Mouse (Mus musculus) MEL (cell line): ENCODE measurements around the gene Itln1. TPM values are rescaled to one million over a fixed set of nuclear protein-coding genes. Genes with fewer than 3 reads are reported as not detected.
"Not testable (repeated sequence)": the region's sequence is repeated elsewhere in the genome, so short reads cannot be mapped to it uniquely, and the experiment has no call there.

Source experiments
- DNase-seq: peaks from one replicate; pipeline ENCODE4 v3.0.0; 2011; ENCODE audit warnings: low read depth, low spot score
- H3K27ac ChIP-seq: 2 replicates; pipeline ENCODE4 v1.5.1; 2012; ENCODE audit warnings: low read depth, mild to moderate bottlenecking, control low read depth, low read length, moderate library complexity; ENCODE audit not compliant: control insufficient read depth
- H3K27me3 ChIP-seq, 2 experiments: fragments of 150-350 bp in 1 of 2; sonication (generic) in 1 of 2; 2 replicates each; pipeline ENCODE4 v1.6.1; 2012; ENCODE audit warnings: low read length in 2 of 2, mild to moderate bottlenecking in 2 of 2, improper control_type of control experiment in 1 of 2, moderate library complexity in 1 of 2; ENCODE audit not compliant: insufficient read depth in 2 of 2, control insufficient read depth in 1 of 2
- H3K36me3 ChIP-seq, 2 experiments: 2 replicates each; pipeline ENCODE4 v1.6.1; 2012 to 2014; ENCODE audit warnings: low read length in 2 of 2, improper control_type of control experiment in 1 of 2, inconsistent platforms in 1 of 2, mild to moderate bottlenecking in 1 of 2; ENCODE audit not compliant: insufficient read depth in 2 of 2, control insufficient read depth in 1 of 2
- H3K4me1 ChIP-seq, 2 experiments: fragments of 150-350 bp in 1 of 2; sonication (generic) in 1 of 2; 2 replicates each; pipeline ENCODE4 v1.6.1; 2012; ENCODE audit warnings: low read length in 2 of 2, improper control_type of control experiment in 1 of 2, mild to moderate bottlenecking in 1 of 2; ENCODE audit not compliant: insufficient read depth in 2 of 2, control insufficient read depth in 1 of 2
- H3K4me3 ChIP-seq, 2 experiments: fragments of 150-350 bp in 1 of 2; sonication (generic) in 1 of 2; 2 replicates each; pipeline ENCODE4 v1.5.1; 2012; ENCODE audit warnings: low read depth in 2 of 2, low read length in 2 of 2, mild to moderate bottlenecking in 2 of 2, moderate library complexity in 2 of 2, control low read depth in 1 of 2, improper control_type of control experiment in 1 of 2; ENCODE audit not compliant: control insufficient read depth in 1 of 2, insufficient read depth in 1 of 2
- H3K79me2 ChIP-seq: 2 replicates; pipeline ENCODE4 v1.6.1; 2012; ENCODE audit warnings: mild to moderate bottlenecking, low read length, moderate library complexity; ENCODE audit not compliant: control insufficient read depth, poor library complexity, insufficient read depth
- H3K9ac ChIP-seq: 2 replicates; pipeline ENCODE4 v1.6.1; 2012; ENCODE audit warnings: low read depth, mild to moderate bottlenecking, control low read depth, low read length, moderate library complexity; ENCODE audit not compliant: control insufficient read depth, poor library complexity, severe bottlenecking
- H3K9me3 ChIP-seq: fragments of 150-350 bp; sonication (generic); replicated peaks from 2 replicates; pipeline ENCODE4 v1.6.1; 2012; ENCODE audit warnings: mild to moderate bottlenecking, low read length, improper control_type of control experiment, moderate library complexity; ENCODE audit not compliant: insufficient read depth
- BHLHE40 ChIP-seq: IDR thresholded peaks from 2 replicates; pipeline ENCODE4 v1.6.1; 2012; ENCODE audit warnings: low read depth, mild to moderate bottlenecking, inconsistent platforms, low read length, improper control_type of control experiment, borderline replicate concordance
- E2F4 ChIP-seq: IDR thresholded peaks from 2 replicates; pipeline ENCODE4 v1.6.1; 2011; ENCODE audit warnings: low read depth, low read length, improper control_type of control experiment, borderline replicate concordance
- ETS1 ChIP-seq: IDR thresholded peaks from 2 replicates; pipeline ENCODE4 v1.6.1; 2012; ENCODE audit warnings: low read depth, mild to moderate bottlenecking, inconsistent platforms, low read length, improper control_type of control experiment, moderate library complexity
- HCFC1 ChIP-seq: IDR thresholded peaks from 2 replicates; pipeline ENCODE4 v1.6.1; 2012; ENCODE audit warnings: low read depth, mild to moderate bottlenecking, inconsistent platforms, low read length, improper control_type of control experiment, moderate library complexity
- JUND ChIP-seq: IDR thresholded peaks from 2 replicates; pipeline ENCODE4 v1.6.1; 2011; ENCODE audit warnings: low read depth, mild to moderate bottlenecking, improper control_type of control experiment, low read length
- MAX ChIP-seq: IDR thresholded peaks from 2 replicates; pipeline ENCODE4 v1.6.1; 2011; ENCODE audit warnings: low read length, improper control_type of control experiment
- MAZ ChIP-seq: IDR thresholded peaks from 2 replicates; pipeline ENCODE4 v1.6.1; 2012; ENCODE audit warnings: low read depth, mild to moderate bottlenecking, inconsistent platforms, low read length, improper control_type of control experiment
- MXI1 ChIP-seq: IDR thresholded peaks from 2 replicates; pipeline ENCODE4 v1.6.1; 2011; ENCODE audit warnings: mild to moderate bottlenecking, low read depth, low read length, improper control_type of control experiment
- MYC ChIP-seq: IDR thresholded peaks from 2 replicates; pipeline ENCODE4 v1.6.1; 2011; ENCODE audit warnings: low read depth, mild to moderate bottlenecking, low read length, improper control_type of control experiment, moderate library complexity
- NELFE ChIP-seq: IDR thresholded peaks from 2 replicates; pipeline ENCODE4 v1.6.1; 2011; ENCODE audit warnings: low read depth, low read length, improper control_type of control experiment
- POLR2A ChIP-seq, 2 experiments: IDR thresholded peaks; 2 replicates each; pipeline ENCODE4 v1.6.1; 2011 to 2012; ENCODE audit warnings: low read length in 2 of 2, mild to moderate bottlenecking in 2 of 2, control low read depth in 1 of 2, improper control_type of control experiment in 1 of 2, low read depth in 1 of 2, moderate library complexity in 1 of 2; ENCODE audit not compliant: control insufficient read depth in 1 of 2, insufficient read depth in 1 of 2, poor library complexity in 1 of 2
- RCOR1 ChIP-seq: IDR thresholded peaks from 2 replicates; pipeline ENCODE4 v1.6.1; 2012; ENCODE audit warnings: low read depth, mild to moderate bottlenecking, inconsistent platforms, low read length, improper control_type of control experiment
- SIN3A ChIP-seq: IDR thresholded peaks from 2 replicates; pipeline ENCODE4 v1.6.1; 2012; ENCODE audit warnings: low read length, improper control_type of control experiment, inconsistent platforms
- TBP ChIP-seq: IDR thresholded peaks from 2 replicates; pipeline ENCODE4 v1.8.0; 2011; ENCODE audit warnings: low read depth, low read length, improper control_type of control experiment
- USF2 ChIP-seq, 2 experiments: IDR thresholded peaks; 2 replicates each; pipeline ENCODE4 v1.6.1; 2011 to 2012; ENCODE audit warnings: improper control_type of control experiment in 2 of 2, low read length in 2 of 2, borderline replicate concordance in 1 of 2, inconsistent platforms in 1 of 2, low read depth in 1 of 2, mild to moderate bottlenecking in 1 of 2; ENCODE audit not compliant: insufficient read depth in 1 of 2
- polyA plus RNA-seq, 2 experiments: library from polyadenylated mRNA; stranded (reverse) in 1 of 2; unstranded in 1 of 2; fragments of >175 nt in 1 of 2; fragments of >200 nt in 1 of 2; gene quantifications; 2 replicates each; pipeline versions ENCODE4 v1.2.1 to v1.2.4; 2012; ENCODE audit warnings: low replicate concordance in 2 of 2, low read depth in 1 of 2; ENCODE audit not compliant: insufficient read length in 2 of 2, insufficient read depth in 1 of 2, missing spikeins in 1 of 2
- total RNA-seq: library from RNA; depleted of rRNA; stranded (reverse); fragments of 300-350 nt; gene quantifications from 2 replicates; pipeline ENCODE4 v1.2.3, GENCODE M21; 2012

The Itln1 gene
- total and polyA plus RNA-seq, 3 experiments: not detected

- TF ChIP-seq MYC (0 out of 2 replicates have a peak, but pooled peaks have one; percentile 58), TBP (no peak), SIN3A (peak; percentile 37; the same call in 1 of the 2 replicates), ETS1 (no peak), JUND (0 out of 2 replicates have a peak, but pooled peaks have one; percentile 9), MXI1 (peak; percentile 16; the same call in 1 of the 2 replicates), USF2 (IDR thresholded peaks at IDR 0.05; ENCODE audit: borderline replicate concordance in 1 of 2, insufficient read depth in 1 of 2, low read depth in 1 of 2, low read length in 2 of 2) (no peak), E2F4 (no peak), RCOR1 (no peak)
- TF ChIP-seq, all 39 proteins: peak for 7
These were observed 61.0 kb downstream of the Itln1 start (continued) for GRCm38 (mm10) chr1:171473920-171474640.

- no peaks in the 10 kb centered on the region for H3K27me3 ChIP-seq
- peak overlapping the region; percentile 39 to 59; a peak in 3 of 4 replicates for H3K4me3 ChIP-seq
- no peaks in the 10 kb centered on the region for H3K9me3 ChIP-seq
- peak overlapping the region; percentile 66 for H3K9ac ChIP-seq
- peaks cover 15 to 29% of the 10 kb centered on the region in 2 experiments for H3K4me1 ChIP-seq
- no peaks in the 10 kb centered on the region; the same call in 1 of the 2 replicates for H3K79me2 ChIP-seq
- no peak for TF ChIP-seq SIN3A
- TF ChIP-seq MAX: no peak
- TF ChIP-seq BHLHE40: no peak
- TF ChIP-seq MYC: no peak
- TF ChIP-seq ETS1: no peak
- TF ChIP-seq MAZ: no peak
- no peak for TF ChIP-seq POLR2A (IDR thresholded peaks at IDR 0.05; ENCODE audit: control insufficient read depth in 1 of 2, insufficient read depth in 1 of 2, low read depth in 1 of 2, low read length in 2 of 2, poor library complexity in 1 of 2)
- no peak for TF ChIP-seq NELFE
- no peak for TF ChIP-seq JUND
- no peak for TF ChIP-seq HCFC1
- no peak for TF ChIP-seq E2F4
- TF ChIP-seq, all 39 proteins: peak for 0
- DNase-seq: peak; percentile 32
- H3K36me3 ChIP-seq: peaks cover 0 to 22% of the 10 kb centered on the region in 2 experiments; a peak in 2 of 4 replicates
- peak overlapping the region; percentile 65 for H3K27ac ChIP-seq
These were observed 61.6 kb downstream of the Itln1 start for GRCm38 (mm10) chr1:171473506-171473905.

GRCm38 (mm10) chr1:171471941-171472340 is 63.2 kb downstream of the Itln1 start:
- DNase-seq, H3K9me3 ChIP-seq, H3K79me2 ChIP-seq, H3K9ac ChIP-seq, H3K27ac ChIP-seq, H3K27me3 ChIP-seq, H3K4me3 ChIP-seq: not testable (repeated sequence)
- H3K4me1 ChIP-seq: peaks cover 12 to 29% of the 10 kb centered on the region in 2 experiments
- peaks cover 0 to 22% of the 10 kb centered on the region in 2 experiments; a peak in 2 of 4 replicates for H3K36me3 ChIP-seq
